Mouse (Mus musculus) NIH3T3 (cell line): ENCODE results near the gene Frmd4a.

ENCODE experiments used
- DNase-seq: peaks from one replicate; pipeline ENCODE4 v3.0.0-alpha.2; 2012; ENCODE audit warnings: low read depth

Gene Frmd4a

DNA sequence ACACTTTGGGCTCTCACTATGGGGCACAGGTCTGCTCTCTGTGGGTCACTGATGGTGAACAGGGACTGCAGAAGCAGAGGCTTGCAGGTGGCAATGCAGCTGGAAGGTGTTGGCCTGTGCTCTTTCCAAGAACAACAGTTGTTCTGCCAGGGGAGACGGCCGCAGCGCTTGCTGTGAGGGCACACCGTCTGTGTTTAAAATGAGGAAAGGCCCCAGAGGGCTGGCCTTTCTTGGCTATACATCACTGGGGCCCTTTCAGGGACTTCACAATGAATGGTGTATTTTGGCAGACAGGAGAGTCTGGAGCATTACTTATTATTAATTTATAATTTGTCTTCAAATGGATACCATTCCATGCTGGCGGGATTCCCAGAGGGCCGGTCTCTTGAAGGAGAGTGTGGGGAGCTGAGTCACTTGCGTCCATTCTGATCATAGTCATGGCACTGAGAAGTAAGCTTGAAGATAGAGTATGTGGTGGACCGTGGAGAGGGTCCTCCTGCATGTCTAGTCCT lies 268.9 kb downstream of the Frmd4a start:
- peak; percentile 98 for DNase-seq

- no peak for DNase-seq
Observed at GRCm38 (mm10) chr2:4290475-4290874, 273.0 kb downstream of the Frmd4a start.

DNA sequence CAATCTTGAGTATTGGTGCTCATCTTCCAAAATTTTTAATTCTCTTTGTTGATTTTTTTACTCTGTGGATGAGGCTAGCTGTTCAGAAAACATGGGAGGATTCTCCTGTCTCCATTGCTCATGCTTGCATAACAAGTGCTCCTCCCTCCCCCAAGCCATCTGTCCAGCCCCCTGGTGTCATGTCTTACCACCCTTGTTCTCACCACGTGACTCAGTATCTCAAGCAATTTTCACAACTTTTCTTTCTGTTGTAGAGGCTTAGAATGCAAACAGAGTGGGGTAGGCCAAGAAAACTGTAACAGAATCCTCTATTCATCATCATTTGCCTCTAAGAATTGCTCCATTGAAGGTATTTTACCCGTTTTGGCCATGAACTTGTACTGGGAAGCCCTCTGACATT lies 273.6 kb downstream of the Frmd4a start:
- DNase-seq = peak; percentile 78

DNA sequence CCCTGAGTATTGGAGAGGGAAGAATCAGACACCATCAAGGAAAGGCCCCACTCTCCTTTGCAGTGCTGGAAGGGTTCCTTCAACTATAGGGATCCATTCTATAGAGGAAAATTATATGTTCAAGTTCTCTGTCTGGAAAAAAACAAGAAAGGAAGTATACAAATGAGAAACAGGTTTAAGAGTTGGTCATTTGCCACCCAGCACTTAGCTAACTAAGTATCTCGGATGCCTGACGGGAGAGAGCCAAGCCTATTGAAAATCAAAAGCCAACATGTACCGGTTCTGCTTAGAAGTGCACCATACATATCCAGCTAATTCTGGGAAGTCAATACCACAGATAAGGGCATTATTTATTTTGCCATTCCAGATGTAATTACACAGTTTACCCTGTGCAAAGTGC lies 274.2 kb downstream of the Frmd4a start:
- DNase-seq = peak; percentile 77

- no peak for DNase-seq
Observed at GRCm38 (mm10) chr2:4293726-4294125, 276.2 kb downstream of the Frmd4a start.

GRCm38 (mm10) chr2:4295641-4296040 lies 278.1 kb downstream of the Frmd4a start:
- DNase-seq = no peak

DNA sequence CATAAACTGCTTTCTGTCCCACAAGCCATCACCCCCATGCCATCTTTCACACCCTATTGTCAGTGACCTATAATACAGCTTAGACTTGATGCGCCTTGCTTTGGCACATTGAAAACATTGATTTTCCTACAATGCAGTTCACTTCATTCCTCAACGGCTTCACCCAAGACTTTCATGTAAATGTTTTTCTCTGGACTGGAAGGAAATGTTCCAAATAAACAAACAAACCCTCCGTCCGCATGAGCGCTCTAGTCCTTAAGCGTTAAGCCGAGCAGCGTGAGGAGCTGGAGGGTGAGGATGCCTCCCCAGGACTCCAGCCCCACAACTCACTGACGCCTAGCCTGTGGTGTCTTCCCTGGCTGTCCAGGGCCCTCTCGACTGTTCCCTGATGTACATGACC lies 279.4 kb downstream of the Frmd4a start:
- DNase-seq = no peak

GRCm38 (mm10) chr2:4298325-4299215 lies 281.1 kb downstream of the Frmd4a start:
- peak; percentile 95 for DNase-seq

DNA sequence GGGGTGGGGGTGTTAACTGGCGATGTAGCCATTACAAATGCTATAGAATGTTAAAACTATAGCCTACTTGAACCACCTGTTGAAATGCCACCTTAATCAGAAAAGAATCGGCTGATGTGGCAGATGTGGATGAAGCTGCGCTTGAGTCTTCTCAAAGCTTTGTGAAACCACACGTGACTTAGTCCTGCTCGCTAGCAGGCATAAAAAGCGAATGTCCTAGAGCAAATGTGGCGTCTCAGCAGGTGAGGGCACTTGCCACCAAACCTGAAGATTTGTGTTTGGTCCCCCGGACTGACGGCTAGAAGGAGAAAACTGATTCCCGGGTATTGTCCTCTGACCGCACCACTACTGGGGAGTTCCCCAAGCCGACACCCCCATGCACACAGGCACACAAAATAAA lies 282.1 kb downstream of the Frmd4a start:
- no peak for DNase-seq

DNA sequence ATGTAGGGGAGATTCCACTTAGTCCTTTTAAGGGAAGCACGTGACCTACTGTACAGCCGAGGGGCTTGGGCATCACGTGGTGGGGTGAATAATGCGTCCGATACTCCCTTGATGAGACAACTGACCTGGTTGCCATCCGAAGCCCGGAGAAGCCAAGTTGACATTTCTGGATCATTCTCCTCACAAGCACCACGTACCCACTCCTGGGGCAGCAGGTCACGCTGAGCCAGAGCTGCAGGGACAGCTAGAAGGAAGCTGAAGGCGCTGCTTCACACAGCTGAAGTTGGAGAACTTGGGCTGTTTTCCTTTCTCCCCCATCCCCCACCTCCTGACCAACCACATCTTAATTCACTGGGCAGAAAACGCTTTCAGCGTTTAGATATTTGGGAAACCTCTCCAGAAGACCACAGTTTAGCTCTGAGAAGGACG lies 282.9 kb downstream of the Frmd4a start:
- peak; percentile 82 for DNase-seq

GRCm38 (mm10) chr2:4300816-4301215 lies 283.3 kb downstream of the Frmd4a start:
- no peak for DNase-seq

GRCm38 (mm10) chr2:4301256-4301655 lies 283.7 kb downstream of the Frmd4a start:
- DNase-seq = peak; percentile 55

DNA sequence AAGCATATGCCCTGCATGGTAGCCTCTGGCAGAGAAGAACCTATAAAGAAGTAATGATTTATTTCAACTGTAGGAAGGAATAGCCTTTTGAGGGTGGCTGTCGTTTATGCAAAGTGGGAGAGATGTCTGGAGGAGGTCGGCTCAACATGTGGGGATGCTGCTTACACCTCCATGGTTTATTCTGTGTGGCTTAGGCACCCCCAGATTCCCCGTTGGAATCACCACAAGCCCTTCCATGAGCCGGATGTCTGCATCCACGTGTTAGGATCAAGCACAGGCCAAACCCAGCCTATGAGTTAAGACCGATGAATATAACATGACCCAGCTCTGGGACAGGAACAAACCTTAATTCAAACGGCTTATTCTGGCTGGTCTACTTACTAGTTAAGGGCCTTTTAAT lies 284.2 kb downstream of the Frmd4a start:
- DNase-seq = peak; percentile 69

- no peak for DNase-seq
Observed at GRCm38 (mm10) chr2:4302119-4302518, 284.6 kb downstream of the Frmd4a start.

DNA sequence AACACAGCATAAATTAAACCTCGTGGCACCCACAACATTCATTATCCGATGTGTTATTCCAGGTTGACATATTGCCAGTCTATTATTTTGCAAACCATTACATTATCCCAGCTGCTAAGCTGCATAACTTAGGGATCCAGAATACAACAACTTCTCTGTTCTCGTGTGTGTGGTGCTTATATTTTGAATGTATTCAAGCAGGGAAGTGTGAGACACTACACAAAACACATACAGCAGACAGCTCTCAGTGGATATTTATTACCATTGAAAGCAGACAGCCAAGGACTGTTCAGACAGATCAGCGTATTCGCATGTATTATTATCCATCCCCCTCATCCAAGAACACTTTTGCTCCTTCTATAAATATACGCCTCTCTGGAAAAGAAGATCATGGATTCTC lies 289.6 kb downstream of the Frmd4a start:
- no peak for DNase-seq

DNA sequence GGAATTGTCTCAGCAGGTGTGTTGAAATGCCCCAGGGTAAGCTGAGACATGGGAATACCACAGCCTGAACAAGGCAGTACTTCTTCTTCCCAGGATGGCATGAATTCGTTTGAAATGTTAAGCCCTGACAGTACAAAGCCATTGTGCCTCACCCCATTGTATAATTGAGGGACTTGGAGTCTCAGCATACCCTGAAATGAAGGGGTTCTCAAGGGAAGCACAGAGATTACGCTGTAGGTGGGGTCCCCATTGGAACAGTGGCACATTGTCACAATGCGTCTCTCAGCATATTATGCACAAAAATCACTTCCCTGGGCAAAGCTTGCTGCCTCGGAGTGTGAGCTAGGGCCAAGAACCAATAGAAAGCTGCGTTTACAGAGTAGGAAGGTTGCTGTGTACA lies 297.0 kb downstream of the Frmd4a start:
- DNase-seq = no peak

DNA sequence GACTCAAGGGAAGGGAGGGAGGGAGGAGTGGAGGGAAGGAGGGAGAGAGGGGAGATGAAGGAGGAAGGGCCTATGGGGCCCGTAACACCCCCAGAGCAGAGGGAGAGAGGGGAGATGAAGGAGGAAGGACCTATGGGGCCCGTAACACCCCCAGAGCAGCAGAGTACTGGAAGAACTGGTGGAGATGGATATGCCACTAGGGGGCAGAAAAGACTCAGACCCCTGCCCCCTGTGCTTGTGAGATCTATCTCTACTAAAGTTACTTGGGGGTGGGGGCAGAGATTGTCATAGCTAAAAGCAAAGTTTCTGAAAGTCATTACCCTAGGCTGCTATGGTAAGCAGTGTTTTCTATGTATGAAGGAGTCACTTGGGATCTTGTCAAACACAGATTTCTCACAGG lies 299.1 kb downstream of the Frmd4a start:
- peak; percentile 46 for DNase-seq

GRCm38 (mm10) chr2:4318134-4318533 lies 300.6 kb downstream of the Frmd4a start:
- DNase-seq = peak; percentile 75

DNA sequence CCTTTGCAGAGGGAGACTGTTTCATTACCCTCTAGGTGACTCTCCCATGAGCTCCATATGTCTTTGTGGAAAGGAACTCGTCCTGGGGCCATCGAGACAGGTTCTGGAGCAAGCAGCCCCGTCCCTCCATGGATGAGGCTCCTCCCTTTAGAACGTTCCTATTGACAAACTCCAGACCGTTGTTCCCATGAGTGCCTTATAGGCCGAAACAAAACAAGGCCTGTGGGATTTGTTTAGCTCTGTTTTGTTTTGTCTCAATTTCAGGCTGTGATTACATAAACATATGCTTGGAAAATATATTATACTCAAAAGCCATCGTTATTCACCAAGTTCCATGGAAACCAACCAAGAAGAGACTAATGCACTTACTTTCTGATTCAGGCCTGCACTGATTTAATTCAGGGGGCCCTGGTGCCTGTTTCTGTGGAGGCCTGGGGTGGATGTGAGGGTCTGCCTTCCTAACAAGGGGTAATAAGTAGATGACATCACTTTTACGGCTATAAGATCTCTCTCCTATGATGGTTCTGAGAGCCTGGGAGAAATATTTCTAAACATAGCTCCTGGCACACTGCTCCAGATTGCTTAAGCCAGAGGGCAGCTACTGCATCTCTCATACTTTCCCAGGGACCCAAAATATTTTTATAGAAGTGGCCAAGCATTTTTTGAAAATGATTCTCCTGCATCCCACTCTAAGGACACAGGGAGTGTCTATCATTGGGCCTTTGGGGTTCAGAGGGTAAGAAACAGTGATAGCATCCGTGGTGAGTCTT lies 308.9 kb downstream of the Frmd4a start:
- peak; percentile 69 for DNase-seq

- no peak for DNase-seq
Observed at GRCm38 (mm10) chr2:4327011-4327340, 309.5 kb downstream of the Frmd4a start.

DNA sequence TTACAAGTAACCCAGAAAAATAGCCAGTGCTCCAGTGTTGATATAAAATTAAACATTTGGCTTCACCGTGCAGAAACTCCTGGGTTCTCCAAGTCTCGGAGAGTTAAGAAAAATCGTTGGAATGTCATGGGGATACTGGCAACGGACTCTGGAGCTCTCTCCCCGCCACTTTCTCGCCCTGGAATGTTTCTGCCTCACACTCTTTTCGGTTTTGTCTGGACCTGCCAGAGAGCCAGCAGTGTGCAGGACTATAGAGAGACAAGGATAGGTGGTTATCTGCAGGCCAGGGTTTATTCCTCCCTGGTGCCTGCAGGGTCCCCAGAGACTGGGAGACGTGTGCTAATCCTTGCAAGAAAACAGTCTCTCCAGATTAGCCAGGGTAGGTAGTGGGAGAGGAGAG lies 314.9 kb downstream of the Frmd4a start:
- no peak for DNase-seq

- DNase-seq = peak; percentile 82
Observed at GRCm38 (mm10) chr2:4334201-4334600, 316.7 kb downstream of the Frmd4a start.

DNA sequence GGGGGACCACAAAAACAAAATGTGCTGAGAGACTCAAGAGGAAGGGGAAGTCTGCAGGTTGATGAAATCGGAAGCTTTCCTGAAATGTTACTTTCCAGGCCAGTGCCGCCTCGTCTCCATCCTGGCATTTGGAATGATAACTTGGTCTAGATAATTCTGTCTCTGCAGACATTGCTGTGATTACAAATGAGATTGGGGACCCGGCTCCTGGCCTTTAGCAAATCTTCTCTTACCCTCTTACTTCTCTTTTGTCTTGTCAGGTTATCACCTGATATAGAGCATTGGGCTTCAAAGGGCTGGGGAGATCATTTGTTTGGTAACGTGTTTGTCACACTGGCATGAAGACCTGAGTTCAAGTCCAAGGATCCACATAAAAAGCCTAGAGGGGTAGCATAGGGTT lies 317.4 kb downstream of the Frmd4a start:
- no peak for DNase-seq
